8 mouse cellular contexts compared by ENCODE assay signal in genomic region chr9:78022187-78022945, GRCm38 (mm10). TPM values are rescaled to one million over a fixed set of nuclear protein-coding genes. Genes with fewer than 3 reads are reported as not detected.
DNase-seq lines count a peak whose midpoint lies in the region; ATAC-seq and TF ChIP-seq lines count a peak whose summit lies in the region.

No protein-coding gene starts in this region.

- no peak for TF ChIP-seq CTCF in small intestine, adult 2 months (IDR thresholded peaks at IDR 0.05; ENCODE audit: extremely low read depth, insufficient read length, insufficient replicate concordance, low read depth, low read length)
- no peak for TF ChIP-seq CTCF in midbrain, postnatal 0 days (IDR thresholded peaks at IDR 0.05)

- H3K36me3 ChIP-seq in small intestine, adult 2 months (ENCODE audit: control insufficient read depth, insufficient read depth, low read length), result no peaks in the 10 kb centered on the region
- H3K36me3 ChIP-seq in forebrain, embryonic 14.5 days (ENCODE audit: control insufficient read depth, insufficient read depth, low read length), result no peaks in the 10 kb centered on the region
- H3K36me3 ChIP-seq in midbrain, postnatal 0 days (ENCODE audit: insufficient read depth, low read length), result no peaks in the 10 kb centered on the region

- H3K9me3 ChIP-seq in forebrain, embryonic 14.5 days (replicated peaks; ENCODE audit: control insufficient read depth, low read length), result no peaks in the 10 kb centered on the region
- H3K9me3 ChIP-seq in midbrain, postnatal 0 days (ENCODE audit: low read length), result no peaks in the 10 kb centered on the region

- H3K4me3 ChIP-seq in small intestine, adult 2 months (ENCODE audit: low read depth, low read length), result no peak overlapping the region
- no peak overlapping the region for H3K4me3 ChIP-seq in forebrain, embryonic 14.5 days (ENCODE audit: low read depth, low read length)
- H3K4me3 ChIP-seq in midbrain, postnatal 0 days (ENCODE audit: low read depth, low read length), result no peak overlapping the region

- peaks cover 12% of the 10 kb centered on the region for H3K4me1 ChIP-seq in small intestine, adult 2 months (ENCODE audit: control insufficient read depth, insufficient read depth, insufficient read length, low read length)
- H3K4me1 ChIP-seq in forebrain, embryonic 14.5 days (ENCODE audit: control insufficient read depth, insufficient read depth, low read length), result no peaks in the 10 kb centered on the region
- no peaks in the 10 kb centered on the region for H3K4me1 ChIP-seq in midbrain, postnatal 0 days (ENCODE audit: insufficient read depth, low read length)

- no peak overlapping the region for H3K4me2 ChIP-seq in forebrain, embryonic 14.5 days (ENCODE audit: low read length)
- H3K4me2 ChIP-seq in midbrain, postnatal 0 days (ENCODE audit: low read depth, low read length, poor library complexity, severe bottlenecking), result no peak overlapping the region

- no peaks in the 10 kb centered on the region for H3K27me3 ChIP-seq in small intestine, adult 2 months (ENCODE audit: control insufficient read depth, insufficient read depth, low read length)
- H3K27me3 ChIP-seq in forebrain, embryonic 14.5 days (replicated peaks; ENCODE audit: control insufficient read depth, insufficient read depth, low read length), result no peaks in the 10 kb centered on the region
- H3K27me3 ChIP-seq in midbrain, postnatal 0 days (ENCODE audit: insufficient read depth, low read length), result no peaks in the 10 kb centered on the region

- DNase-seq in cerebellum, adult 9-11 months, result peak; percentile 15
- no peak for DNase-seq in cerebellum, adult 11-12 months
- DNase-seq in 416B (ENCODE audit: low read depth), result peak; percentile 91
- DNase-seq in fibroblast of lung, adult 2 months (ENCODE audit: low read depth), result peak; percentile 82
- peak; percentile 14 to 76 for DNase-seq in kidney, postnatal 25 days
- no peak for DNase-seq in forebrain, embryonic 14.5 days (ENCODE audit: low spot score)
- no peak for DNase-seq in midbrain, postnatal 0 days (ENCODE audit: low spot score)

- WGBS in small intestine, adult 2 months, result 16% methylated on average over 8 of the region's 8 CpGs
- 85% methylated on average over 8 of the region's 8 CpGs for WGBS in forebrain, embryonic 14.5 days
- 83% methylated on average over 8 of the region's 8 CpGs for WGBS in midbrain, postnatal 0 days

- H3K9ac ChIP-seq in forebrain, embryonic 14.5 days (ENCODE audit: low read length), result no peak overlapping the region
- no peak overlapping the region for H3K9ac ChIP-seq in midbrain, postnatal 0 days (replicated peaks; ENCODE audit: low read length, poor library complexity, severe bottlenecking)

- ATAC-seq in forebrain, embryonic 14.5 days, result no peak
- ATAC-seq in midbrain, postnatal 0 days (ENCODE audit: low FRiP score), result no peak

- TF ChIP-seq POLR2A in small intestine, adult 2 months (IDR thresholded peaks at IDR 0.05; ENCODE audit: low read depth, low read length), result no peak

- H3K27ac ChIP-seq in small intestine, adult 2 months (ENCODE audit: insufficient read depth, low read depth, low read length), result peak overlapping the region; percentile 41
- H3K27ac ChIP-seq in forebrain, embryonic 14.5 days (ENCODE audit: low read depth, low read length), result no peak overlapping the region
- no peak overlapping the region for H3K27ac ChIP-seq in midbrain, postnatal 0 days (ENCODE audit: low read depth, low read length)

RNA-seq across cellular contexts. Expression of gene Gcm1, which starts 29.4 kb away (rescaled TPM):
- not detected in 2 replicates for polyA plus RNA-seq in small intestine, adult 2 months (2012; rRNA removed)
- not detected in 2 replicates for polyA plus RNA-seq in forebrain, embryonic 14.5 days (2014; fragmentation: Nextera tagmentation; extraction: Ambion mirVana)
- not detected in 2 replicates for total RNA-seq in midbrain, postnatal 0 days (2014; rRNA removed)
- polyA plus RNA-seq in midbrain, postnatal 0 days (2015; fragmentation: Nextera tagmentation; extraction: Ambion mirVana), result not detected in 2 replicates

Comparison
In these comparisons a context has a peak if more than half of its experiments do, and no peak if none do; other contexts are left out.
1. DNase-seq: peak in cerebellum, adult 9-11 months (single experiment), 416B (single experiment), fibroblast of lung, adult 2 months (single experiment) and kidney, postnatal 25 days (2 of 2); none in cerebellum, adult 11-12 months (single experiment), forebrain, embryonic 14.5 days (single experiment) and midbrain, postnatal 0 days (single experiment).